Mouse (Mus musculus): ENCODE measurements around the gene Mdm4.

GRCm38 (mm10) chr1:132977402-132977801 lies 53.0 kb downstream of the Mdm4 start:
- TF ChIP-seq USF2 (IDR thresholded peaks at IDR 0.05; ENCODE audit: borderline replicate concordance in 1 of 2, insufficient read depth in 1 of 2, low read depth in 1 of 2, low read length in 2 of 2) (no peak), EP300 (IDR thresholded peaks at IDR 0.05; ENCODE audit: low read depth in 1 of 2, low read length in 2 of 2) (no peak), CTCF (IDR thresholded peaks at IDR 0.05 in 2 of 3, conservative IDR thresholded peaks at IDR 0.05 in 1 of 3; ENCODE audit: control insufficient read depth in 1 of 3, insufficient read depth in 1 of 3, low read depth in 2 of 3, low read length in 3 of 3, poor library complexity in 1 of 3, severe bottlenecking in 1 of 3) (no peak), POLR2A (IDR thresholded peaks at IDR 0.05; ENCODE audit: control insufficient read depth in 1 of 2, insufficient read depth in 1 of 2, low read depth in 1 of 2, low read length in 2 of 2, poor library complexity in 1 of 2) (no peak), ZNF384 (IDR thresholded peaks at IDR 0.05; ENCODE audit: low read depth, low read length) (no peak)

Measured in MEL (cell line).